In the genomic region with DNA sequence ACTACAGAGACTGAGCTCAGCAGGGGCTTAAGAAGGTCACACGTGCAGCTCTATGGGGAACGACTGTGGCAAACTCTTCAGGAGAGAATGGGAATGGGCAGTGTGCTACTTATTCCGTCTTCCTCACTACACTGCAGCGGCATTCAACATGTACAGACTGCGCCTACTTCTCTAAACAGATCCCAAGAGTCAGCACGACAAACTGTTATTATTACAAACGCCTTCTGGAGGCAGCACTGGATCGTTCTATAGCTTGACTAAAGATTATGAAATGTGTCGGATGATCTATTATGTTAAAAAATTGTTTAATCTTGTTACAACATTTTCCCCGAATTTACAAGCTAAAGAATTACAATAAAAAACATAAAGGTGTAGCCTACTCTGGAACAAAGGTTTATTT, we compare ENCODE assay signal across 19 mouse cellular contexts. TPM values are rescaled to one million over a fixed set of nuclear protein-coding genes. Genes with fewer than 3 reads are reported as not detected.
A peak's percentile ranks its signal among the peaks of the same experiment; 100 is the strongest.
DNase-seq lines count a peak whose midpoint lies in the region; ATAC-seq and TF ChIP-seq lines count a peak whose summit lies in the region.
"Had no signal": no experiment of that assay in that cellular context is flagged by ENCODE, and none has a peak within 500 bp of the region (broad histone marks: within the 10 kb centered on the region; RNA-seq: fewer than 3 reads in every experiment).

No protein-coding gene starts in this region.

- 0 out of 2 replicates have a peak, but pooled peaks have one; percentile 3 for TF ChIP-seq CTCF in cortical plate, adult 2 months (IDR thresholded peaks at IDR 0.05; ENCODE audit: extremely low read depth, insufficient read depth, low read length)

- no peaks in the 10 kb centered on the region for H3K9me3 ChIP-seq in neural tube, embryonic 15.5 days (replicated peaks)
- H3K9me3 ChIP-seq: embryonic facial prominence, embryonic 10.5 days; hindbrain, embryonic 13.5 days; intestine, embryonic 15.5 days; limb, embryonic 13.5 days; liver, embryonic 12.5 days had no signal

- H3K9ac ChIP-seq in neural tube, embryonic 15.5 days (replicated peaks): no peak overlapping the region
- H3K9ac ChIP-seq: hindbrain, embryonic 13.5 days; intestine, embryonic 15.5 days; limb, embryonic 13.5 days; liver, embryonic 12.5 days had no signal

- peak; percentile 80 for ATAC-seq in frontal cortex, adult (ENCODE audit: low TSS enrichment)
- ATAC-seq in neural tube, embryonic 15.5 days (ENCODE audit: low FRiP score): peak; percentile 64
- no peak for ATAC-seq in activated CD4-positive, CD25-positive, alpha-beta regulatory T cell, adult 4 months
- ATAC-seq: liver, embryonic 12.5 days had no signal

- H3K4me1 ChIP-seq in neural tube, embryonic 15.5 days: no peaks in the 10 kb centered on the region; the same call in 1 of the 2 replicates
- H3K4me1 ChIP-seq in cortical plate, adult 2 months (ENCODE audit: control insufficient read depth, insufficient read depth, low read length): peaks cover 2% of the 10 kb centered on the region; the same call in 1 of the 2 replicates
- H3K4me1 ChIP-seq: embryonic facial prominence, embryonic 10.5 days; intestine, embryonic 15.5 days; limb, embryonic 13.5 days; liver, embryonic 12.5 days had no signal

- H3K27ac ChIP-seq in neural tube, embryonic 15.5 days (replicated peaks): no peak overlapping the region
- H3K27ac ChIP-seq in cortical plate, adult 2 months (ENCODE audit: insufficient read depth, low read length): no peak overlapping the region
- H3K27ac ChIP-seq: embryonic facial prominence, embryonic 10.5 days; gastrocnemius, adult 2 months; hindbrain, embryonic 13.5 days; intestine, embryonic 15.5 days; limb, embryonic 13.5 days; liver, embryonic 12.5 days had no signal

- no peak overlapping the region for H3K4me2 ChIP-seq in neural tube, embryonic 15.5 days
- H3K4me2 ChIP-seq: hindbrain, embryonic 13.5 days; intestine, embryonic 15.5 days; limb, embryonic 13.5 days; liver, embryonic 12.5 days had no signal

- intact Hi-C loops in left cerebral cortex, postnatal 14 days (cut with DNase I): loop anchor here (5.0 to 10.0 kb wide), 2 partner anchors 749 to 1041 kb away; no protein-coding TSS in a partner anchor

- TF ChIP-seq POLR2A in cortical plate, adult 2 months (IDR thresholded peaks at IDR 0.05; ENCODE audit: extremely low read depth, insufficient read depth, low read length): no peak

- no peak overlapping the region for H3K4me3 ChIP-seq in neural tube, embryonic 15.5 days (replicated peaks)
- H3K4me3 ChIP-seq in cortical plate, adult 2 months (ENCODE audit: insufficient read depth, low read length): no peak overlapping the region
- H3K4me3 ChIP-seq: embryonic facial prominence, embryonic 10.5 days; gastrocnemius, adult 2 months; hindbrain, embryonic 13.5 days; intestine, embryonic 15.5 days; limb, embryonic 13.5 days; liver, embryonic 12.5 days had no signal

- no peak for DNase-seq in frontal cortex, postnatal 10 days (ENCODE audit: low spot score in 2 of 2)
- DNase-seq in left cerebral cortex, postnatal 14 days (ENCODE audit: low spot score in 2 of 2): peak; percentile 12 to 23
- DNase-seq in left cerebral cortex, adult 8-10 months (ENCODE audit: low spot score in 2 of 2): no peak
- DNase-seq in neural tube, embryonic 10.5 days (ENCODE audit: extremely low spot score, low spot score): no peak
- DNase-seq: adrenal gland, postnatal 25 days; gastrocnemius, adult 2 months; kidney, adult 8-10 months; layer of hippocampus, postnatal 36 days; lung, adult 18-20 months; lung, postnatal 14 days had no signal

- peaks cover 25% of the 10 kb centered on the region for H3K36me3 ChIP-seq in neural tube, embryonic 15.5 days

- H3K27me3 ChIP-seq in neural tube, embryonic 15.5 days (replicated peaks): no peaks in the 10 kb centered on the region
- H3K27me3 ChIP-seq: hindbrain, embryonic 13.5 days; intestine, embryonic 15.5 days; limb, embryonic 13.5 days; liver, embryonic 12.5 days had no signal

- 76% methylated on average over 10 of the region's 10 CpGs for WGBS in neural tube, embryonic 15.5 days

RNA-seq across cellular contexts. Expression of a gene that starts 42.8 kb away (rescaled TPM):
- total RNA-seq in left cerebral cortex, postnatal 14 days (2021): 10 to 100 TPM; 14.1 to 17.5 TPM
- 10 to 100 TPM; 16.8 to 22.0 (median 19.7) TPM for total RNA-seq in left cerebral cortex, adult 8-10 months (2022)
- polyA plus RNA-seq in neural tube, embryonic 15.5 days (2015; fragmentation: Nextera tagmentation; extraction: Ambion mirVana): 28.0 and 28.2 TPM in 2 replicates
- 17.1 and 18.6 TPM in 2 replicates for polyA plus RNA-seq in cortical plate, adult 2 months (2012; rRNA removed)
- polyA plus RNA-seq in activated CD4-positive, CD25-positive, alpha-beta regulatory T cell, adult 4 months (2017; shearing (Covaris generic)): 10 to 100 TPM; 38.8 to 39.6 TPM

Comparison
In these comparisons a context has a peak if more than half of its experiments do, and no peak if none do; other contexts are left out.
1. DNase-seq: peak in left cerebral cortex, postnatal 14 days (2 of 2); none in frontal cortex, postnatal 10 days (0 of 2), left cerebral cortex, adult 8-10 months (0 of 2) and neural tube, embryonic 10.5 days (single experiment).